Mouse (Mus musculus) cerebellum, adult 11 months (tissue): ENCODE measurements at regions not wholly inside any gene's neighbourhood (a gene's known extent, or its start where the extent isn't known, plus 50 kb on each side); places are given as distances from the start of the nearest gene placed in this dataset.

Experiments used
- DNase-seq: peaks from one replicate; pipeline ENCODE4 v3.0.0; 2022

- DNase-seq = no peak
These were observed 431.7 kb downstream of the Adgrl2 start for GRCm38 (mm10) chr3:148558592-148559157.

- DNase-seq = no peak
These were observed 435.0 kb downstream of the Adgrl2 start for GRCm38 (mm10) chr3:148555324-148555723.

- DNase-seq = no peak
These were observed 439.6 kb downstream of the Adgrl2 start for GRCm38 (mm10) chr3:148550716-148551115.

GRCm38 (mm10) chr3:148544929-148545328 is 445.4 kb downstream of the Adgrl2 start:
- DNase-seq = no peak

GRCm38 (mm10) chr3:148542217-148542616 is 448.1 kb downstream of the Adgrl2 start:
- no peak for DNase-seq

GRCm38 (mm10) chr3:148537669-148538271 is 452.6 kb downstream of the Adgrl2 start:
- DNase-seq = no peak

GRCm38 (mm10) chr3:148529893-148530292 is 460.5 kb downstream of the Adgrl2 start:
- no peak for DNase-seq

GRCm38 (mm10) chr3:148510381-148510780 is 480.0 kb downstream of the Adgrl2 start:
- DNase-seq = no peak

- no peak for DNase-seq
These were observed 485.4 kb downstream of the Adgrl2 start for GRCm38 (mm10) chr3:148504928-148505327.

GRCm38 (mm10) chr3:148503432-148503831 is 486.9 kb downstream of the Adgrl2 start:
- no peak for DNase-seq

- DNase-seq = no peak
These were observed 488.6 kb downstream of the Adgrl2 start for GRCm38 (mm10) chr3:148501801-148502200.

GRCm38 (mm10) chr3:148496672-148497071 is 493.7 kb downstream of the Adgrl2 start:
- DNase-seq = no peak

GRCm38 (mm10) chr3:148491287-148491686 is 499.1 kb downstream of the Adgrl2 start:
- DNase-seq = no peak

GRCm38 (mm10) chr3:148489201-148489600 is 501.2 kb downstream of the Adgrl2 start:
- no peak for DNase-seq

GRCm38 (mm10) chr3:148487949-148488348 is 502.4 kb downstream of the Adgrl2 start:
- DNase-seq = no peak

- DNase-seq = no peak
These were observed 514.5 kb downstream of the Adgrl2 start for GRCm38 (mm10) chr3:148475862-148476261.

GRCm38 (mm10) chr3:148472943-148473444 is 517.4 kb downstream of the Adgrl2 start:
- no peak for DNase-seq

GRCm38 (mm10) chr3:148465456-148465855 is 524.9 kb downstream of the Adgrl2 start:
- no peak for DNase-seq

- DNase-seq = no peak
These were observed 527.6 kb downstream of the Adgrl2 start for GRCm38 (mm10) chr3:148462791-148463190.

GRCm38 (mm10) chr3:148448888-148449287 is 541.5 kb downstream of the Adgrl2 start:
- no peak for DNase-seq

- DNase-seq = no peak
These were observed 541.9 kb downstream of the Adgrl2 start for GRCm38 (mm10) chr3:148448465-148448864.

- no peak for DNase-seq
These were observed 543.5 kb downstream of the Adgrl2 start for GRCm38 (mm10) chr3:148446845-148447244.

- no peak for DNase-seq
These were observed 547.3 kb downstream of the Adgrl2 start for GRCm38 (mm10) chr3:148443012-148443411.

- DNase-seq = no peak
These were observed 556.3 kb downstream of the Adgrl2 start for GRCm38 (mm10) chr3:148434033-148434432.
